Mouse (Mus musculus): ENCODE measurements around the gene Tmem82.

Gene Tmem82

GRCm38 (mm10) chr4:141578833-141579232 is 39.6 kb downstream of the Tmem82 start:
- ChIA-PET POLR2A (interaction anchor here in 3 of 4 experiments (0.5 to 27.5 kb wide), 9 partner anchors 9 to 291 kb away, joined by 3 to 2081 read pairs (median 263); partner anchors contain the start of gene Spen (in 1 of the 3)), CTCF (interaction anchor here in 2 of 4 experiments (0.6 kb wide), 2 partner anchors 30 to 56 kb away, joined by 3 read pairs; no protein-coding TSS in a partner anchor)

GRCm38 (mm10) chr4:141576877-141577276 is 41.6 kb downstream of the Tmem82 start:
- ChIA-PET CTCF (interaction anchor here (0.5 to 2.7 kb wide), 49 partner anchors 10 to 302 kb away, joined by 3 to 11 read pairs (median 4); partner anchors contain the start of genes Spen (in 1 of the 4) and Tmem82 (in 1 of the 4)), POLR2A (interaction anchor here (0.5 to 27.5 kb wide), 60 partner anchors 9 to 761 kb away, joined by 3 to 2081 read pairs (median 4); partner anchors contain the start of genes Spen (in 3 of the 4), Fam131c (in 1 of the 4), Hspb7 (in 1 of the 4) and Srarp (in 1 of the 4))

- POLR2A ChIA-PET = interaction anchor here (0.5 to 27.5 kb wide), 65 partner anchors 9 to 761 kb away, joined by 3 to 2081 read pairs (median 4); partner anchors contain the start of genes Spen (in 3 of the 4), Tmem82 (in 2 of the 4), Fam131c (in 1 of the 4) and Hspb7 (in 1 of the 4)
- CTCF ChIA-PET = interaction anchor here (0.5 to 2.7 kb wide), 47 partner anchors 10 to 302 kb away, joined by 3 to 11 read pairs (median 4); partner anchors contain the start of gene Spen (in 1 of the 4)
Measured at GRCm38 (mm10) chr4:141576404-141576803, 42.0 kb downstream of the Tmem82 start.

- ChIA-PET CTCF (interaction anchor here (0.6 to 3.2 kb wide), 24 partner anchors 10 to 321 kb away, joined by 3 to 18 read pairs (median 4); no protein-coding TSS in a partner anchor), POLR2A (interaction anchor here (0.5 to 27.5 kb wide), 59 partner anchors 8 to 493 kb away, joined by 3 to 2081 read pairs (median 6); partner anchors contain the start of genes Hspb7 (in 1 of the 4), Spen (in 1 of the 4), Srarp (in 1 of the 4) and Tmem82 (in 1 of the 4))
Measured at GRCm38 (mm10) chr4:141574789-141575702, 43.4 kb downstream of the Tmem82 start.

GRCm38 (mm10) chr4:141573359-141573966 is 45.0 kb downstream of the Tmem82 start:
- POLR2A ChIA-PET = interaction anchor here (0.6 to 27.5 kb wide), 89 partner anchors 9 to 495 kb away, joined by 3 to 2081 read pairs (median 5); partner anchors contain the start of genes Spen (in 4 of the 4), Casp9 (in 2 of the 4), Hspb7 (in 2 of the 4) and Tmem82 (in 2 of the 4)
- CTCF ChIA-PET = interaction anchor here in 3 of 4 experiments (0.5 to 3.2 kb wide), 14 partner anchors 8 to 763 kb away, joined by 3 to 18 read pairs (median 4); partner anchors contain the start of gene Padi3 (in 1 of the 3)

GRCm38 (mm10) chr4:141572668-141573358 is 45.6 kb downstream of the Tmem82 start:
- ChIA-PET POLR2A (interaction anchor here (0.6 to 27.5 kb wide), 98 partner anchors 8 to 498 kb away, joined by 3 to 2081 read pairs (median 5); partner anchors contain the start of genes Spen (in 4 of the 4), Tmem82 (in 3 of the 4), Casp9 (in 2 of the 4) and Clcnka (in 2 of the 4)), CTCF (interaction anchor here in 2 of 4 experiments (0.6 to 3.2 kb wide), 12 partner anchors 8 to 762 kb away, joined by 3 to 18 read pairs (median 4); partner anchors contain the start of gene Padi3 (in 1 of the 2))

- ChIA-PET POLR2A (interaction anchor here (0.6 to 27.5 kb wide), 103 partner anchors 7 to 1652 kb away, joined by 3 to 2081 read pairs (median 4); partner anchors contain the start of genes Spen (in 3 of the 4), Hspb7 (in 2 of the 4), Tmem82 (in 2 of the 4) and Casp9 (in 1 of the 4)), CTCF (interaction anchor here (0.6 to 1.9 kb wide), 6 partner anchors 19 to 1735 kb away, joined by 3 to 6 read pairs (median 4); no protein-coding TSS in a partner anchor)
Measured at GRCm38 (mm10) chr4:141571934-141572333, 46.5 kb downstream of the Tmem82 start.

- ChIA-PET CTCF (interaction anchor here in 2 of 4 experiments (0.6 to 1.3 kb wide), 3 partner anchors 20 to 1735 kb away, joined by 3 to 5 read pairs (median 4); no protein-coding TSS in a partner anchor), POLR2A (interaction anchor here (0.6 to 27.5 kb wide), 104 partner anchors 8 to 1087 kb away, joined by 3 to 2081 read pairs (median 4); partner anchors contain the start of genes Spen (in 3 of the 4), Hspb7 (in 2 of the 4), Tmem82 (in 2 of the 4) and Casp9 (in 1 of the 4))
Measured at GRCm38 (mm10) chr4:141571337-141571739, 47.1 kb downstream of the Tmem82 start.

GRCm38 (mm10) chr4:141570821-141571220 is 47.6 kb downstream of the Tmem82 start:
- POLR2A ChIA-PET = interaction anchor here (0.6 to 27.5 kb wide), 110 partner anchors 8 to 500 kb away, joined by 3 to 2081 read pairs (median 6); partner anchors contain the start of genes Spen (in 3 of the 4), Hspb7 (in 2 of the 4), Tmem82 (in 2 of the 4) and Casp9 (in 1 of the 4)

GRCm38 (mm10) chr4:141570004-141570403 is 48.4 kb downstream of the Tmem82 start:
- POLR2A ChIA-PET = interaction anchor here (0.6 to 27.5 kb wide), 114 partner anchors 7 to 1729 kb away, joined by 3 to 2081 read pairs (median 6); partner anchors contain the start of genes Spen (in 4 of the 4), Casp9 (in 2 of the 4), Tmem82 (in 2 of the 4) and Dnajc16 (in 1 of the 4)
- CTCF ChIA-PET = interaction anchor here (0.6 to 1.5 kb wide), 9 partner anchors 9 to 501 kb away, joined by 3 to 5 read pairs (median 3); no protein-coding TSS in a partner anchor

More at GRCm38 (mm10) chr4:141570821-141571220, 47.6 kb downstream of the Tmem82 start:
- CTCF ChIA-PET = interaction anchor here in 3 of 4 experiments (1.0 to 1.3 kb wide), 3 partner anchors 9 to 159 kb away, joined by 3 to 5 read pairs (median 4); no protein-coding TSS in a partner anchor

GRCm38 (mm10) chr4:141568966-141569365 is 49.5 kb downstream of the Tmem82 start:
- POLR2A ChIA-PET = interaction anchor here (0.5 to 27.5 kb wide), 68 partner anchors 6 to 670 kb away, joined by 3 to 2081 read pairs (median 10); partner anchors contain the start of genes Spen (in 3 of the 4), Hspb7 (in 2 of the 4), Tmem82 (in 2 of the 4) and Casp9 (in 1 of the 4)
- CTCF ChIA-PET = interaction anchor here in 3 of 4 experiments (0.7 to 1.5 kb wide), 4 partner anchors 40 to 181 kb away, joined by 3 to 4 read pairs (median 3); no protein-coding TSS in a partner anchor

- POLR2A ChIA-PET = interaction anchor here (0.5 to 39.3 kb wide), 37 partner anchors 1 to 795 kb away, joined by 3 to 2081 read pairs (median 16); partner anchors contain the start of genes Spen (in 3 of the 4), Hspb7 (in 1 of the 4), Tmem82 (in 1 of the 4) and Zbtb17 (in 1 of the 4)
- CTCF ChIA-PET = interaction anchor here in 2 of 4 experiments (0.6 kb wide), 2 partner anchors 79 to 318 kb away, joined by 3 to 11 read pairs; no protein-coding TSS in a partner anchor
Measured at GRCm38 (mm10) chr4:141567174-141567573, 51.3 kb downstream of the Tmem82 start.

- ChIA-PET POLR2A (interaction anchor here (0.6 to 39.3 kb wide), 66 partner anchors 2 to 925 kb away, joined by 3 to 2081 read pairs (median 10); partner anchors contain the start of genes Spen (in 4 of the 4), Tmem82 (in 2 of the 4), Hspb7 (in 1 of the 4) and Zbtb17 (in 1 of the 4)), CTCF (interaction anchor here (0.5 to 2.2 kb wide), 8 partner anchors 9 to 185 kb away, joined by 3 to 7 read pairs (median 4); no protein-coding TSS in a partner anchor)
Measured at GRCm38 (mm10) chr4:141566187-141566586, 52.2 kb downstream of the Tmem82 start.

- POLR2A ChIA-PET = interaction anchor here (0.5 to 39.3 kb wide), 172 partner anchors 3 to 1953 kb away, joined by 3 to 2081 read pairs (median 5); partner anchors contain the start of genes Casp9 (in 3 of the 4), Hspb7 (in 3 of the 4), Spen (in 3 of the 4) and Tmem82 (in 3 of the 4)
- CTCF ChIA-PET = interaction anchor here (0.5 to 2.2 kb wide), 20 partner anchors 9 to 421 kb away, joined by 3 to 18 read pairs (median 4); no protein-coding TSS in a partner anchor
Measured at GRCm38 (mm10) chr4:141565325-141565724, 53.1 kb downstream of the Tmem82 start.

GRCm38 (mm10) chr4:141564660-141565059 is 53.8 kb downstream of the Tmem82 start:
- CTCF ChIA-PET = interaction anchor here in 2 of 4 experiments (0.5 to 2.2 kb wide), 10 partner anchors 10 to 784 kb away, joined by 3 to 18 read pairs (median 4); no protein-coding TSS in a partner anchor
- POLR2A ChIA-PET = interaction anchor here (0.6 to 39.3 kb wide), 139 partner anchors 3 to 1599 kb away, joined by 3 to 2081 read pairs (median 6); partner anchors contain the start of genes Casp9 (in 3 of the 4), Hspb7 (in 3 of the 4), Spen (in 3 of the 4) and Tmem82 (in 3 of the 4)

Measured in embryonic stem cell, embryonic (primary cell).